Mouse (Mus musculus): ENCODE measurements around the gene Lrrc41.
A peak's percentile ranks its signal among the peaks of the same experiment; 100 is the strongest.

DNA sequence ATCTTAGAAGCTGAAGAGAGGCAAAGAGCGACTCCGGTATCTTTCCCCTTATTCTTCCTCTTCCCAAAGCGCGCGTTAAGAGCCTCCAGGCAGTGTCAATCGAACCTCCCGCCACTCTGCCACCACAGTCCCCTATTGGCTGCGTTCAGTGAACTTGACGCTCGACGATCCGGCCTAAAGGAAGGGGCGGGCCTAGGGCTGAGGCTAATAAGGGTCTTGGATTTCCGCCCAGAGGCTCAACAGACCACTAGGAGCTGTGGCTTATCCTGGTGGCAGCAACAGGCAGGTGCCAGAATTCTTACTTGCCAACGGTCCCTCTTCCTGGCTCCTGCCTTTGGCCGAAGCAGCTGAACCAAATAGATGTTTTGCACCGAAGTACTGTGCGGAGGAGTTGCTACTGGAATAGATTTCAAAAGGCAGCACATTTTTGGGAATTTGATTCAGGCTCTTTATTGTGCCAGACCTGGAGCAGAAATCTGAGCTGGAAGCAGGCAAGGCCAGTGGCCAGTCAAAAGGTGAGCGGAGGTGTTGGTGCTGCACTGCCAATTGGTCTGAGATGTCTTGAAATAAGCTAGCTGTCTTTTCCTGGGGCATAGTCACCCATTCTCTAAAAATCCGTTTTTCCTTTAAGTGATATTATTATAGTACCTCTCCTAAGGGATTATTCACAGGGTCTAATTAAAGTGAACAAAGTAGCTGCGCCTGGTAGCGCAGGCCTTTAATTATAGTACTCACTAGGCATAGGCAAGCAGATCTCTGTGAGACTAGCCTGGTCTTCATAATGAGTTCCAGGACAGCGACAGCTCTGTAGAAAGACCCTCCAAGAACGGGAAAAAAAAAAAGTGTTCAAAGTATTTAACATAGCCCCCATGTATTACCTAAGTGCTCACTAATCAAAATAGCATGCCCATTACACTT is 48.8 kb downstream of the Lrrc41 start, which contains the start of the genes Rad54l and Pomgnt1:
- TF ChIP-seq EP300 (IDR thresholded peaks at IDR 0.05; ENCODE audit: low read depth) (no peak), CTCF (IDR thresholded peaks at IDR 0.05; ENCODE audit: low read depth) (peak; percentile 46)
